Mouse (Mus musculus) frontal cortex, postnatal 36 days (tissue): ENCODE measurements around the gene Ankrd13a.

Experiments
- DNase-seq, 2 experiments: peaks; one replicate each; pipeline ENCODE4 v3.0.0; 2022; ENCODE audit warnings: low spot score in 2 of 2

The Ankrd13a gene

GRCm38 (mm10) chr5:114766686-114767085 is 7.8 kb upstream of the Ankrd13a start:
- no peak for DNase-seq

DNA sequence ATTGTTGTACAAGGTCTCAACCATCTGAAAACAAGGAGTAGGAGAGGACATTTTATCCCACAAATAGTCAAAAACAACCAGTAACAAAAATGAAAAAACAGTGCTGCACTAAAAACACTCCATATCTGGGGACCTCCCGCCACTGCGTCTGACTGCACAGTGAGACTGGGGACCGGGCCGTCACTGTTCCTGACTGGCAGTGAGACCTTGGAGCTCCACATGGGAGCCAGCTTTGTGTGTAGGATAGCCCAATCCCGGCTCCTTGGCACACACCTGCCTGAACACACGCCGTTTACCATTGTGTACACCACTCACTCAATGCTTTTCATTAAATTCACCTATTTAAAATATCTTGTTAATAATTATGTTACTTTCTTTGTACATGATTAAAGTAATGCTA is 7.3 kb upstream of the Ankrd13a start:
- DNase-seq = no peak

DNA sequence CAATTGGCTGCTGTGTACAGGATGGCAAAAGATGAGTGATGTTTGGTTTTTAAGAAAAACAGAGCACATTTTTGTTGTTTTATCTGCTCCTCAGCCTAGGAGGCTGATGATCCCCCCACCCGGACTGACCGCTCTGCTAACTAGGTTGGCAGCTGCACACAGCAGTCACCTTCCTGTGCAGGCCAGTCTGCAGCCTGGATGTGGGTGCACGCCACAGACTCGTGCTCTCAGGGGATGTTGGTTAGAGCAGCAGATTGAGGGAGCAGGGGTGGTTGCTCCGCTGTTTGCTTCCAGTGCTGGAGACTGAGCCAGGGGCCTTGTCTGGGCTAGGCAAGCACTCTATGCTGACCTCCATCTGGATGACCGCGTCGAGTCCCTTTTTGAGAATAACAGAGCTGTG is 4.7 kb upstream of the Ankrd13a start:
- DNase-seq = no peak

DNA sequence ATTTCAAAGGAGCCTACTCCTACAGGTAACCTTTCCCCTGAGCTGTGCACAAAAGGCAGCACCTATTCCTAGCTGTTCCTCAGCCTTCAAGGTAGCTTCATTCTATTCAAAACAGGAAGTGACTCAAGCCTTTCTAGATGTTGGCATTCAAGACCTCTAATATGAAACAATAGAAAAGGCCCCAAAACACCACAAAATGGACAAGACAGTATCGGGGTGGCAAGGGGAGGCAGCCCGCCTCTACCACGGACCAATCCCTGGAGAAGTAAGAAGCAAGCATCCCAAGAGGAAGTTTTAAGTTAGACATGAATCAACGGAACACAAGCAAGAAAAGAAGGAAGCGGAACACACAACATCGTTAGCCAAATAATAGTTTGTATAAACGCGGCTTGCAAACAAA is 2.7 kb upstream of the Ankrd13a start:
- DNase-seq = no peak

DNA sequence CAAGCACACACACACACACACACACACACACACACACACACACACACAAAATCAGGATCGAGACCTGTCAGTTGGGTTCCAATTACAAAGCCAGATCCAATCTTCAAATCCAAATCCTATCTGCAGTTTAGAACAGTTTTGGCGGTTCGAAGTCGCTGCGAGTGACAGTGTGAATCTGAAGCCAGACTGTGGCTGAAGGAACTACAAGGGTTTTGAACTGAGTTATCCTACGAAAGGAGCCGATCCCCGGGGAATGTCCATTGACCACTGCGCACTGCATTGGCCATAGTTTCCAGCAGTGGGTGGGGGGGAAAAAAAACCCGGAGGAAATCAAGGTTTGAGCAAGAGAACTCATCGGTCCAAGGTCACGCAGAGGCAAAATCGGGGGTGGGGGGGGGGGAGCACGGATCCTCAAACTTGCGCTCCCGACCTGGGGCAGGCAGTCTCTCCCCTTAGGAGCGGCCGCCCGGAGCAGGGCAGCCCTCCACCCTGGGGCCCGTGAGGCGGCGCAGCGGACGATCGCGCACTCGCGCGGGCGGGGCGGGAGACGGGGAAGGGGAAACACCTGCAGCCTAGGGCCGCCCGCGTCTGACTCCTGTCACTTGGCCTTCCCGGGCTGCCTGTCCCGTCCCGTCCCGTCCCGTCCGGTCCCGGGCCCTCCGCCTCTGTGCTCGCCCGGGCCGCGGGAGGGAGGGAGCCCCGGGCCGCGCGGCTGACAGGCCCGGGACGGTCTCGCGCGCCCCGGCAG is 1.8 kb upstream of the Ankrd13a start:
- no peak for DNase-seq

- DNase-seq = peak; percentile 95
Measured at GRCm38 (mm10) chr5:114773211-114773710, 1.2 kb upstream of the Ankrd13a start.

DNA sequence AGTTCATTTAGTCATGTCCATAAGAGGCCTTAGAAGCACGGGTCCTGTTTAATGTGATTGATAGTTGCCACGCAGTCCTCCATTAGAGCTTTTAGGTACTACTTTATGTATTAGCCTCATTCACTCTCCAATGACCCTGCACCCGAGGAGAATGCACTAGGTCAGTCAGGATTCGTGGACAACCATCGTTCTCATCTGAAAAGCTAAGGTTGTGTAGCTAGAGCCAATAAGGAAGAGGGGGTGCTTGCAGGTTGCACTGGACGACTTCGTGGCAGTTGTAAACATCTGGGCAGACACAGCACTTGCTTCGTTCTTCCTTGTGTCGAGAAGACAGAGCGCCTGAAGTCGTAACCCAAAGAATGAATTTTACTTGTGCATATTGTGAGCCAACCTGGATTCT is 697 bp upstream of the Ankrd13a start:
- DNase-seq = peak in 1 of 2 experiments; percentile 31

DNA sequence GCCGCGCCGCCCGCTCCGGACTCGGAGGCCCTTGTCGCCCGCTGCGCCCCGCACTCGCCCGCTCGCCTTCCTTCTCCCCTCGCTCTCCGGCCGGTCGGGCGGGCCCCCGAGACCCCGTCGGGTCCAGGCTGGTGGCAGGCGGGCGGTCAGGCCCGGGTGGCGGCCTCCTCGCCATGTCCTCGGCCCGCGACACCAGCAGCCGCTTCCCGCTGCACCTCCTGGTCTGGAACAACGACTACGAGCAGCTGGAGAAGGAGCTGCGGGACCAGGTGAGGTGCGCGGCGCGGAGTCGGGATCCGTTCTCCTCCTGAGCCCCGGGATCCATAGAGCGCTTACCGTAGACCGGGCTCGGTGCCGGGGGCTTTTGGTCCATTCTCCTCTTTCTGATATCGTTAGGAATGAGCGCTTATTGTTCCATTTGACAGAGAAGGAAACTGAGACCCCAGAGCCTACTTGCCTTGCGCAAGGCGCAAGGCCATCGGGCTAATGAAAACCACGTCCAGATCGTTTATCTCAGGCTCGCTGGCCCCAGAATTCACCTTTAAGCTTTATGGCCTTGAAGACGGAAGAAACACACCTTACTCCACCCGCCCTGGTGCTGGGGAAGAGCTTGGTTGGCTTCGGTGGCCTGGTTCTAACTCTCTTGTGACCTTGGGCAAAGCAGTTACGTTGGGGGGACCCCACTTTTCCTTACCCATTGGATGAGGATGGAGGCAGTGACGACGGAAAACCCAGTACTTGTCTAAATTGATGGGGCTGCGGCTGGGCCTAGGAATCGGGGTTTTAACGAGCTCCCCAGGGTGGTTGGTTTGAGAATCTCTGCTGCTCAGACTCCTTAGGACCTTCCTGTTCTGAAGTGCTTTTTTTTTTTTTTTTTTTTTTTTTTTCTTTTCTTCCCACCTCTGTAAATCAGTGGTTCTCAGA is 841 bp downstream of the Ankrd13a start, which contains the start of gene Git2:
Gene Git2 (minus strand): TSS at position 462 of the 924 bp plus-strand sequence.
- DNase-seq = peak in 1 of 2 experiments; percentile 27

DNA sequence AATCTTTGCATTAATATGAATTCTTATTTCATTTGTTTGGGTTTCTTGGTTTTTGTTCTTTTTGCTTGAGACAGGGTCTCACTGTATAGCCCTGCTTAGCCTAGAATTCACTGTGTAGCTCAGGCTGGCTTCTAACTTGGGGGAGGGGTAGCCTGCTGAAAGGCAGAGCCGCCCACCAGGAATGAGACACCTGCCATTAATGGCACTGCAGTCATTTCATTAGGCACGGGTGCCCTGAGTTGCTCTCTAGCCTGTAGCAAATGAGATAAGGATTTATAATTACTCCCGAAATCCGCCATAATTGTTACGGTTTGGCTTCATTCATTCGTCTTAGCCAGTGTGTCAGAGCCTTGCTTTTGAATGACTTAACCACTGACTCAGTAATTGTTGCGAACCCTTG is 1.7 kb downstream of the Ankrd13a start:
- no peak for DNase-seq

DNA sequence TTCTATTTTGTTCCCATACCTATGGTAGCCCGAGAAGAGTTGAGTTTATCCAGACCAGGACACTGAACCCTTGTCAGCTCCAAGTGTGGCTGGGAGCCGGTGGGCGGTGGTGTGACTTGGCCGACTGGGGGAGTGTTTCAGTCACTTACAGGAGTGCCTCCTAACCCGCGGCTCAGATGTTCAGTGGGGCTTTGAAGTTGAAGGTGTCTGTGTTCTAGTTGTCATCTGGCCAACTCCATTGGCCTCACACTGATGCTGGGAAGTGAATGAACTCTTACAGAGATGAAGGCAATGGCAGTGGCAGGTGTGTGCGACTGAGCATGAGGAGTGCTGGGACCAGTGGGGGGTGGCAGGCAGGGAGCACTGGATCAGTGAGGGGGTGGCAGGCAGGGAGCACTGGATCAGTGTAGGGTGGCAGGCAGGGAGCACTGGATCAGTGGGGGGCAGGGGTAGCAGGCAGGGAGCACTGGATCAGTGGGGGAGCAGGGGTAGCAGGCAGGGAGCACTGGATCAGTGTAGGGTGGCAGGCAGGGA is 5.5 kb downstream of the Ankrd13a start:
- DNase-seq = no peak

- DNase-seq = no peak
Measured at GRCm38 (mm10) chr5:114780912-114781311, 6.4 kb downstream of the Ankrd13a start.

DNA sequence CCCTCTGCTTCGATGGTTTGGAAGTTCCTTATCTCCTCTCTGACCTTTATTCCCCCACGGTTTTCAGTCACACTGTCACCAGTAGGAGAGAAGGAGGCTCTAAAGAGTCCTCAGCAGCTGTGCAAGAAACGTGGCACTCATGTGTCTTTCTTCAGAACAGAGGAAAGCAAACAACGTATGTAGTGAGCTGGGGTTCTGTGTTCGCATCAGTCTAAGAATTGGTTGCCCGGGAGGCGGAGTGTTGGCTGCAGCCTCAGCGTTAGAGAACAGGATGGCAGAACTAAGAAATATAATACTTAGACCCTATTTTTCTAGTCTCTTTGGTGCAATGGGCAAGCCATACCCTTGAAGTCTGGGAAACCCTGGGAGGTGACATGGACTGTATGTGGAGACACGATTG is 8.5 kb downstream of the Ankrd13a start:
- DNase-seq = no peak

DNA sequence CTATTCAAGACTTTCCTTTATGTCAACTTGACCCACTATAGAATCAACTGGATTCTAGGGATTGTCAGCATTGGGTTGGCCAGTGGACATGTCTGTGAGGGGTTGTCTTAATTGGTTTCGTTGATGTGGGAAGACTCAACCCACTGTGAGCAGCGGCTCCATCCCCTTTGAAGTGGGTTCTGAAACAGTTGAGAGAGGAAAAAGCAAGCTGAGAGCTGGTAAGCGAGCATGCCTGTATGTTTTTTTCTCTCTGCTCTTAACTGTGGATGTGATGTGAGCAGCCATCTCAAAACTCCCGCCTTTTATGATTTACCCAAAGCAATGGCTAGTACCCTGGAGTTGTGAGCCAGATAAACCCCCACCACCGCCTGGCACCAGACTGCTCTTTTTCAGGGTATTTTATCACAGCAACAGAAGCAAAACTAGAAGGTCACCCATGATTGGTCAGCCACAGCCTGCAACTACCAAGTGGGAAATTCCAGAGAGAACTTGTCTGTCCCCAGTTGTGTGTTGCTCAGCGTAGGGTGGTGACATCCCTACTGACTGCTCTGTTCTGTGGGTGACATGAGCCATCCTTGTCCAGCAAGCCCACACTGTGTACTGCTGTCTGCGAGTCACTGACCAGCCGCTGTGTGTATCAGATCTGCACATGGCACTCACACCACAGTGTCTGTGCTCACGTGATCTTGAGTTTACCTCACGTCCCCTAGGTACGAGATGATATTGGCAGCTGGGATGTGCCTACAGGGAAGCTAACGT is 9.1 kb downstream of the Ankrd13a start:
- DNase-seq = no peak

DNA sequence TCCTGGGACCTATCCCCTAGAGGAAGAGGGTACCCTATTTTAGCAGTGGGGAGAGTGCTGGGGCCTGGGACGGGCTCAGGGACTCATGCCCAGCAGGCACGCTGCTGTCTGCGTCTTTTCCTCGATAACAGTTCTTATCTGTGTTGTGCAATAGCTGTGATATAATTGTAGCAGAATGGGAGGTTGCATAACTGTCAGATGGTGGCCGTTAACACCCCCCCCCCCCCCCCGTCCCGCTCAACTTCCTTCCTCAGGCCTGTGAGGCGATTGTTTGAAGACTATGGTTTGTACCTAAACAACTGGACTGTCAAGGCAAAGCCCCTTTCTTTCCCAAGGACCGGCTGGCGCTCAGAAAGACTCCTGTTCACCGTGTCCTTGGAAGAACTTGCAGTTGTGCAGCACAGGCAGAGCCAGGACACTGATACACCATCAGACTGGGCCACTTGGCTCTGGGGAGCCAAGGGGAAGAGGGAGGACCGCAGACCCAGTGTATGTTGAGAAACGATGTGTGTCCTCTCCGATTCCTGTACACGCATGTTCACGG is 10.2 kb downstream of the Ankrd13a start:
- DNase-seq = no peak

DNA sequence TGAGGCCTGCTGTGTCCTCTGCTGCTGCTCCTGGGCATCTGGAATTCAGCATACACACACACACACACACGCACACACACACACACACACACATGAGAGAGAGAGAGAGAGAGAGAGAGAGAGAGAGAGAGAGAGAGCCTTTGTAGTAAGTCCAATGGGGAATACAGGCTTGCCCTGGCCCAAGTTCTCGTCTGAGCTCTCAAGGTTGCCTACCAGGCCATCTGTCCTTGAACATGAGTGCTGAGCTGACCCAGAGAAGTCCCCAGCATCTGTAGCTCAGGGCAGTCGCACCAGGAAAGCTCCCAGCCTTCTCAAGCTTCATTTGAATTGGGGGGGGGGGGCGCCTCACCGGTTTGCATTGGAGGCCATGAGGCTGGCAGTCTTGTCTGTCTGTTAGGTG is 10.7 kb downstream of the Ankrd13a start:
- DNase-seq = no peak

DNA sequence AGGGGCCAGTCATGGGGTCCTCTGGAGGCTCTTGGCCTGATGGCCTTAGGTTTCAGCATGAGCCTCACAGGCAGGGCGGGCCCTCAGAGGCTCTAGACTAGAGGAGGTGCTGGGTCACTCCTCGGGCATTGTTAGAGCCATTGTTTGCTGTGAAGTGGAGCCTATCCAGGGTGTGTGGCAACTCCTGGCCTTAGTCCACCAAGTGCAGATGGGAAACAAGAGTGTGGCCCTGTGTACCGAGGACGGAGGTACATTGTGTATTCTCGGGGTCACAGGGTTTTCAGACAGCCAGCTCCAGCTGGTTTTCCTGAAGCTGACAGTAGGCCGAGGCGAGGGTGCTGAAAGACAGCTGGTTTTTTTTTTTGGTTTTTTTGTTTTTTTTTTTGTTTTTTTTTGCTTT is 18.8 kb downstream of the Ankrd13a start:
- DNase-seq = no peak

DNA sequence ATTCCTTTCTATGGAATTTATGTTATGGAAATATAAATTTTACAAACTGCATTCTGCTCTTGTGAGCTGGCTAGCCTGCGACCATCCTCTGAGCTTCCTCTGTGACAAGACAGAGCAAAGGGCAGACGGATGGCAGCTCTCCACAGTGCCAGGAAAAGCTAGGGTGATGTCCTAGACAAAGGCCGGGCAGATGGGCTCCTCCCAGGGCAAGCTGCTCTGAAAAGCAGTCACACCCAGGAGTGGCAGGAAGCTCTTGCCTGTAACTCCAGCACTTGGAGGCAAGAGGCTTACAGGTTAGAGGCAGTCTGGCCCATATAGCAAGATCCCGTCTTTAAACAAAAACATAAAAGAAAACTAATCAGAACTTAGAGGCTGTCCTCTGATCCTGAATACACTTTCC is 20.1 kb downstream of the Ankrd13a start:
- DNase-seq = no peak

DNA sequence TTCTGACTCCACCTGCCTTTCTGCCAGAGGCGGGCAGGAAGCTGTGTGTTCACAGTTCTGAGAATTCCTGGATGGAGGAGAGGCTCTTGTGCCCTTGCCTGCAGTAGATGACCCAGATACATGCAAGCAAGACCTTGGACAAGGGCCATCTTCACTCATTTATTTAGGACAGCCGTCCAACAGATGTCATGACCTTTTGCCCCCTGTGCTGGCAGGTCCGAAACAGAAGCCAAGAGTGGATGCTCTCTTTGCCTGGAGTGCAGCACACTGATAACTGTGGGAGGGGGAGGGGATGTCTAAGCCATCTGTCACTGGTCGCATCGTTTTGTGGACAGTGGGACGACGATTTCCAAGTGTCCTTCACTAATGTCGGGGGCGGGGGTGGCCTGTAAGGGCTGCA is 20.8 kb downstream of the Ankrd13a start:
- DNase-seq = no peak

- no peak for DNase-seq
Measured at GRCm38 (mm10) chr5:114795653-114796052, 21.2 kb downstream of the Ankrd13a start.

GRCm38 (mm10) chr5:114796299-114797012 is 22.0 kb downstream of the Ankrd13a start:
- DNase-seq = no peak

GRCm38 (mm10) chr5:114797253-114797652 is 22.8 kb downstream of the Ankrd13a start:
- DNase-seq = no peak
